Mouse (Mus musculus) intestine, embryonic 16.5 days (tissue): ENCODE results near the gene AU040320. TPM values are rescaled to one million over a fixed set of nuclear protein-coding genes. Genes with fewer than 3 reads are reported as not detected.

Experiments used
- ATAC-seq: fragments of 200-750 bp; cut with Nextera tagmentation; 2 replicates; pipeline ENCODE4 v1.8.0; 2017; ENCODE audit warnings: moderate TSS enrichment, moderate library complexity
- H3K27ac ChIP-seq: fragments of 300-500 bp; sonication (generic); 2 replicates; pipeline ENCODE4 v1.5.1; 2014; ENCODE audit warnings: mild to moderate bottlenecking, low read length
- H3K27me3 ChIP-seq: fragments of 300-500 bp; sonication (generic); replicated peaks from 2 replicates; pipeline ENCODE4 v1.6.1; 2014; ENCODE audit warnings: low read length, control low read depth, mixed read lengths; ENCODE audit not compliant: control insufficient read depth, insufficient read depth
- H3K36me3 ChIP-seq: fragments of 300-500 bp; sonication (generic); 2 replicates; pipeline ENCODE4 v1.6.1; 2014; ENCODE audit warnings: low read length, control low read depth; ENCODE audit not compliant: control insufficient read depth, insufficient read depth
- H3K4me1 ChIP-seq: fragments of 300-500 bp; sonication (generic); 2 replicates; pipeline ENCODE4 v1.6.1; 2014; ENCODE audit warnings: low read length, control low read depth, mixed read lengths; ENCODE audit not compliant: control insufficient read depth, insufficient read depth
- H3K4me2 ChIP-seq: fragments of 300-500 bp; sonication (generic); 2 replicates; pipeline ENCODE4 v1.6.1; 2014; ENCODE audit warnings: low read depth, low read length, control low read depth
- H3K4me3 ChIP-seq: fragments of 300-500 bp; sonication (generic); 2 replicates; pipeline ENCODE4 v1.5.1; 2014; ENCODE audit warnings: mild to moderate bottlenecking, low read length
- H3K9ac ChIP-seq: fragments of 300-500 bp; sonication (generic); 2 replicates; pipeline ENCODE4 v1.6.1; 2014; ENCODE audit warnings: low read depth, low read length
- H3K9me3 ChIP-seq: fragments of 300-500 bp; sonication (generic); 2 replicates; pipeline ENCODE4 v1.6.1; 2016; ENCODE audit warnings: low read length, control low read depth; ENCODE audit not compliant: control insufficient read depth
- WGBS: fragments of 180-500 bp; shearing (Covaris S2); extraction: QIAGEN DNeasy Blood & Tissue Kit; methylation state at CpG from one replicate; pipeline ENCODE4 v1.1.7; 2014; 5-methylcytosine and 5-hydroxymethylcytosine counted together
- polyA plus RNA-seq: library from polyadenylated mRNA; unstranded; fragments of >200 nt; fragmentation: Nextera tagmentation; extraction: Ambion mirVana; gene quantifications from 2 replicates; pipeline ENCODE4 v1.2.1, GENCODE M21; 2015

The AU040320 gene
- polyA plus RNA-seq, 1 experiment from 2014 or later = 36.4 TPM

DNA sequence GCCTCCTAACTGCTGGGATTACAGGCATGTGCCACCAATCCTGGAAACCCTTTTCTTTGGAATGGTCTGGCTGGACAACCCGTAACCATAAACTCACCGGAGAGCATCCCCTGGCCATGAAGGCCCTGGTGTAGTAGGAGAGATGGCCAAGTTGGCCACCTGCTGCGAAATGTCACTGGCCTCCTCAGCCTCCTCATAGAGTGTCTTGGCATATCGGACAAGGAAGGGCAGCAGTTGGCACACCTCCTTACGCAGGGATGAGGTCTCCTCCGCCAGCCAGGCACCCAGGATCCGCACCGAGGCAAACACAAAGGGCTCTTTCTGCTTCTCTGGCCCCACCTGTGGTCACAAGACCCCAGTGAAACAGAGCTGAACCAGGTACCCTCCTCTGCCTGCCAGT lies 5.0 kb upstream of the AU040320 start:
- peaks cover 21% of the 10 kb centered on the region for H3K36me3 ChIP-seq
- H3K4me1 ChIP-seq = peaks cover 29% of the 10 kb centered on the region
- no peaks in the 10 kb centered on the region for H3K27me3 ChIP-seq
- 96% methylated on average over 8 of the region's 8 CpGs for WGBS
- H3K9ac ChIP-seq = no peak overlapping the region
- H3K27ac ChIP-seq = no peak overlapping the region
- H3K4me3 ChIP-seq = no peak overlapping the region
- no peak for ATAC-seq
- H3K4me2 ChIP-seq = no peak overlapping the region
- no peaks in the 10 kb centered on the region for H3K9me3 ChIP-seq

DNA sequence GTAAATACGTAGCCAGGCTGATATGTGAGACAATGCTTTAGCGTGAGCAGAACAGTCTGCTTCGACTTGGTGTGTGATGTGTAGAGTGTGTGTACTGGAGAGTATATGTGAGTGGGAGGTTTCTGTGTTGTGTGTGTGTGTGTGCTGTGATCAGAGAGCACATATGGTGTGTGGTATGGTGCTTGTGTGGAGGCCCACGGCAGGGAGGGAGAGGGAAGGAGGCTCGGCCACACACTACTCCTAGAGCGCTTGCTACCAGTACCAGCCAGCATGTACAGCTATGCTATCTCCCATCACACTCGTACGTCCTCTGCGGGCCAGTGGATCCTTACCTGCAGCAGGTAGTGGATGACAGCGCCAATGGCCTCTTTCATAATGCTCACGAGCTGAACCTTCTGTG lies 3.8 kb upstream of the AU040320 start:
- H3K4me3 ChIP-seq = no peak overlapping the region
- WGBS = 89% methylated on average over 11 of the region's 11 CpGs
- H3K36me3 ChIP-seq = peaks cover 19% of the 10 kb centered on the region

DNA sequence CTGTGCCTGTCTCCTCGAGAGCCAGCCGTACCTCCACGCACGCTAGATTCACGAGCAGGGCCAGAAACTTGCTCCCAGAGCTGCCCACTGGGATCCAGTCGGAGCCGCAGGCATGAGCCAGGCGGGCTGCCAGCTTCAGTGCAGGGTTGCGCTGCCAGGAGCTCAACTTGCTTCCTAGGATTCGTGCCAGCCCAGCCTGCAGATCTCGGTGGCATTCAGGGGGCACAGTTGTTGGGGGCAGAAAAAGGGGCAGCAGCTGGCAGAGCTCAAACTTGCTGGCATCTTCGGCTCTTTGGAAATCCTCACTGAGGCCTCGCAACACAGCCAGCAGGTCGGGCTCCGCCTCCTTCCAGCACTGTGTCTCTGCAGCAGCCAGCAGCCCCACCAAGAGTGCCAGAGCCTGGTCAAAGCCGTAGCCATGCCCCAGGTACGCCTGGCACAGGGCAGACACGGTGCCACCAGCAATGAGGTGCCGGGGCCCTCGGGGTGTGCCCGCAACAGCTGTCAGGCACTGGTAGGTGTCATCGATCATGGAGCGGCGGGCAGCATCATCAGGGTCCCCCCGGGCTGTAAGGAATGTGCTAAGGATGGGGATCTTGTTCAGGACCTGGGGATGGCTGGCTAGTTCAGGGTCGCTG lies 3.2 kb upstream of the AU040320 start:
- peaks cover 14% of the 10 kb centered on the region; the same call in 1 of the 2 replicates for H3K36me3 ChIP-seq
- 81% methylated on average over 26 of the region's 26 CpGs for WGBS
- no peak for ATAC-seq
- H3K27ac ChIP-seq = no peak overlapping the region
- H3K4me2 ChIP-seq = no peak overlapping the region
- no peak overlapping the region for H3K4me3 ChIP-seq
- peaks cover 29% of the 10 kb centered on the region for H3K4me1 ChIP-seq
- H3K27me3 ChIP-seq = no peaks in the 10 kb centered on the region
- H3K9ac ChIP-seq = peak overlapping the region; percentile 45; the same call in 1 of the 2 replicates
- H3K9me3 ChIP-seq = no peaks in the 10 kb centered on the region

More for the DNA sequence above, 3.8 kb upstream of the AU040320 start:
- no peak overlapping the region for H3K4me2 ChIP-seq
- no peak for ATAC-seq
- no peak overlapping the region for H3K27ac ChIP-seq
- H3K27me3 ChIP-seq = no peaks in the 10 kb centered on the region
- peak overlapping the region; percentile 45; the same call in 1 of the 2 replicates for H3K9ac ChIP-seq
- peaks cover 29% of the 10 kb centered on the region for H3K4me1 ChIP-seq
- no peaks in the 10 kb centered on the region for H3K9me3 ChIP-seq

DNA sequence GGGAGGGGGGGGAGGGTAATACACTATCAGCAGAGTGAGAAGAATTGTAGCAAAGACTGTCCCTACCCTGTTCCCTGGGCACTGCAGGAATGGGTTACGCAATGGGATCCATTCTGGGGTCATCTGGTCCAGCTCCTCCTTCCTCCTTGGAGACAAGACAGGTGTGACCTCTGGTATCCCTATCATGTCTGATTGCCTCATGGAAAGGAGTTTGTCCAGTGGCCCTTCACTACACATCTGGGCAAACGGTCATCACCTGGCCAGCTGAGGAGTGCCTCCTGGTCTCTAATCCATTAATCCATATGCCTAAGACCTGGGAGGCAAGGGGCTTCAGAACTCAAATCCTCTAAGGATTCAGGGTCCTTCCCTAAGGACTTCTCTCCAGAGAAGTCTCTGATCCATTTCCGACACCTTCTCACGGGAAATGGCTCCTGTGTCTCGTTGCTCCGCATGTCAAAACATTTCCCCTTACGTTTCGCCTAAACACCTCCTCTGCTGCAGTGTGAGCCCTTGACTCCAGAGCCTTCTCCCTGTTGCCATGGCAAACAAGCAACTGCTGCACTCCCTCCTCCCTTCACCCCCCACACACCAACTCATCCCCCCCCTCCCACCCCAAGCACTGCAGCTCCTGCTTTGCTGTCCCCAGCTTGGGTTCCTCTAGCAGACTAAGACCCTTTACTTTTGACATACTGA lies 2.3 kb upstream of the AU040320 start:
- no peak for ATAC-seq
- 63% methylated on average over 8 of the region's 8 CpGs for WGBS
- Histone ChIP-seq H3K36me3 (peaks cover 11% of the 10 kb centered on the region; the same call in 1 of the 2 replicates), H3K27ac (no peak overlapping the region), H3K4me3 (no peak overlapping the region), H3K4me1 (peaks cover 29% of the 10 kb centered on the region), H3K9ac (0 out of 2 replicates have a peak overlapping the region, but pooled peaks have one; percentile 94), H3K27me3 (no peaks in the 10 kb centered on the region), H3K9me3 (no peaks in the 10 kb centered on the region), H3K4me2 (peak overlapping the region; percentile 100; the same call in 1 of the 2 replicates)

DNA sequence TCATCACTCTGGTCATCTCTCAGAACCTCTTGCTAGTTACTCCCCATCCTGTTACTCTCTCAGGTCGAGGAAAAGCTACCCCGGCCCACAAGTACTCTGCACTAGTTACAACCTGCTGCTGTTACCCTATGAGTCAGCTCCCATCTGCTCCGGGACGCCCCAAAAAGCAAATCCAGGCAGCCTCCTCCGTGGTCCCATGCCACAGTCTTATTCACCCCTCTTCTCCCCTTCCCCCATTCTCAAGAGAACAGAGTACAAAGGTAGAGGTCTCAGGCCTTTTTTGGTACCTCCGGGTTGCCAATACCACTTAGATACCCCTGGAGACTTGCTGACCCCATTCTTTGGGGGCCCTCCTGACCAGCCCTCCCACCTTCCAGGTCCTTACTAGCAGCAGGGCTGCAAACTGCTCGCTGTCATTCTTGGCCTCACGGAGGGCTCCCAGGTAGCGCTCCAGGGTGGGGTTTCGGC lies 1.8 kb upstream of the AU040320 start:
- ATAC-seq = no peak

DNA sequence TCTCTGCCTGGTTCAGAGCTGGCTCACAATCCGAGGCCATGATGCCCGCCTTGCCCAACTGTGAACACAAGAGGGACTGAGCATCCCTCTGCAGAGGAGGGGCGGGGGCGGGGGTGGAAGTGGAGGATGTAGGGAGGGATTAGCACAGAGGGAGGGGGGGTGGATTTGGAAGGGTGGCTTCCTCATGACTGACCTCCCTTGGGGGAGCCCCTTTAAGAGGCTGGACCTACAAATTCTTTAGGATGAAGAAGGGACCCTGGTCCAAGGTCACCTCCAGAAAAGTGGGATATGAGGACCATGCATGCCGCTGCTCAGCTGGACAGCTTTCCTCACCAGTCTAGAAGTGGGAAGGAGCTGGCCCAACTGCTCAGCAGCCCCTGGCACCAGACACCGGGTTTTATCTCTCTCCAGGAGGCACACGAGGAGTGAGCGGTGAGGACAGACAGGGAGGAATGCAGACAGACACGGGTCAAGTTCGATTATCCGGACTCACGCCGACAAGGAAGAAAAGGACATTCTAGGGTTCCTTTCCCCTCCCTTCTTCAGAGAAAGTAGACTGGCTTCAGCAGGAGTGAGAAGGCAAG lies 1.2 kb upstream of the AU040320 start:
- no peak overlapping the region for H3K27ac ChIP-seq

More for the DNA sequence above, 1.8 kb upstream of the AU040320 start:
- Histone ChIP-seq H3K4me3 (peak overlapping the region; percentile 96), H3K9me3 (no peaks in the 10 kb centered on the region), H3K27ac (no peak overlapping the region), H3K4me2 (peak overlapping the region; percentile 100), H3K4me1 (peaks cover 29% of the 10 kb centered on the region), H3K27me3 (no peaks in the 10 kb centered on the region), H3K36me3 (peaks cover 9% of the 10 kb centered on the region; the same call in 1 of the 2 replicates), H3K9ac (peak overlapping the region; percentile 94)
- WGBS = 56% methylated on average over 10 of the region's 10 CpGs

DNA sequence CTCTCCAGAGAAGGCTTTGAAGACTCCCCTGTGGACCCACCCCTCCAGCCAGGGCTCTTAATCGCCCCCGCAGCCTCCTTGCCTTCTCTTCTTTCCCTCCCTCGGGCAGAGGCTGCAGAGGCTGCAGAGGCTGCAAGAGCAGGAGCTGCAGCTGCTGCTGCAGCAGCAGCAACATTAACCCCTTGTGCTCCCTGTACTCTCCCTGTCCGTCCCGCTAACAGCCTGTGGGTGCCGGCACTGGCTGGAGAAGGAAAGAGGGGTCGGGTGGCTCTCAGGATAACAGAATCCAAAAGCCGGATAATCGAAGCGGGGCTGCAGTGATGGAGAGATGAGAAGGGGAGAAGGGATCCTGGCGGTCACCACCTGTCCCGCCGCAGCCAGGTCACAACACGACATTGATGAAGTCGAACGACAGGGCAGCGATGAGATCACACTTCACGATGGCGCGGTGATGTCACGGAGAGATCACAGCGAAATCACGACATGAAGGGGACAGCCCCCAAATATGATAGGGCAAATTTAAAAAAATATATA lies 669 bp upstream of the AU040320 start:
- no peaks in the 10 kb centered on the region for H3K9me3 ChIP-seq
- under 1% methylated on average over 23 of the region's 23 CpGs for WGBS
- peak overlapping the region; percentile 96 for H3K4me3 ChIP-seq
- H3K4me2 ChIP-seq = peak overlapping the region; percentile 100
- H3K4me1 ChIP-seq = peaks cover 32% of the 10 kb centered on the region
- ATAC-seq = no peak
- peak overlapping the region; percentile 42; the same call in 1 of the 2 replicates for H3K27ac ChIP-seq
- peaks cover 6% of the 10 kb centered on the region; the same call in 1 of the 2 replicates for H3K36me3 ChIP-seq
- peak overlapping the region; percentile 94 for H3K9ac ChIP-seq
- no peaks in the 10 kb centered on the region for H3K27me3 ChIP-seq

More for the DNA sequence above, 1.2 kb upstream of the AU040320 start:
- H3K4me3 ChIP-seq = peak overlapping the region; percentile 96
- H3K9me3 ChIP-seq = no peaks in the 10 kb centered on the region
- H3K4me1 ChIP-seq = peaks cover 32% of the 10 kb centered on the region
- peak overlapping the region; percentile 100 for H3K4me2 ChIP-seq
- WGBS = 6% methylated on average over 13 of the region's 13 CpGs
- H3K36me3 ChIP-seq = peaks cover 6% of the 10 kb centered on the region; the same call in 1 of the 2 replicates
- H3K9ac ChIP-seq = peak overlapping the region; percentile 94
- H3K27me3 ChIP-seq = no peaks in the 10 kb centered on the region
- ATAC-seq = no peak

DNA sequence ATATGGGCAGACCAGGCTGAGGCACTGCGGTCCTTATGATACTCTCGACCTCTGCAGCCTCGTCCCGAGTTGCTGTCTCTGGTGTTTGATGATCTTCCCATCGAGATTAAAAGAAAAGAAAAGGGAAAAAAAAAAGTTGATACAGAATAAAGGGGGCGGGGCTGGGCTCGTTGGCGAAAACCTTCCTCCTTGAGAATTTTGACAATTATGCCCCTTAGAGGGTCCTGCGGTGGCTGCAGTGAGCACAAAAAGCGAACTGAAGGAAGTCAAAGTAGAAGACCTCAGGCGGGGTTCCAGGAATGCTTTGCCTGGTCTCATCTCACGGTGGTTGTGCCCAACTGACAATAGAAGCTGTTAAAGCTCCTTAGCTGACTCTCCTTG lies 877 bp downstream of the AU040320 start:
- Histone ChIP-seq H3K4me1 (peaks cover 28% of the 10 kb centered on the region), H3K9ac (peak overlapping the region; percentile 94), H3K9me3 (no peaks in the 10 kb centered on the region), H3K27me3 (no peaks in the 10 kb centered on the region), H3K27ac (peak overlapping the region; percentile 97), H3K4me2 (peak overlapping the region; percentile 61), H3K4me3 (peak overlapping the region; percentile 96), H3K36me3 (0 out of 2 replicates have a peak, but pooled peaks cover 2% of the 10 kb centered on the region)
- ATAC-seq = no peak
- WGBS = 2% methylated on average over 12 of the region's 12 CpGs
